Mouse (Mus musculus) MN1 (cell line): ENCODE data around the gene Aspm.

ENCODE experiments used
- DNase-seq: peaks from one replicate; pipeline ENCODE4 v3.0.0-alpha.2; 2016; ENCODE audit warnings: low spot score

Gene Aspm

DNA sequence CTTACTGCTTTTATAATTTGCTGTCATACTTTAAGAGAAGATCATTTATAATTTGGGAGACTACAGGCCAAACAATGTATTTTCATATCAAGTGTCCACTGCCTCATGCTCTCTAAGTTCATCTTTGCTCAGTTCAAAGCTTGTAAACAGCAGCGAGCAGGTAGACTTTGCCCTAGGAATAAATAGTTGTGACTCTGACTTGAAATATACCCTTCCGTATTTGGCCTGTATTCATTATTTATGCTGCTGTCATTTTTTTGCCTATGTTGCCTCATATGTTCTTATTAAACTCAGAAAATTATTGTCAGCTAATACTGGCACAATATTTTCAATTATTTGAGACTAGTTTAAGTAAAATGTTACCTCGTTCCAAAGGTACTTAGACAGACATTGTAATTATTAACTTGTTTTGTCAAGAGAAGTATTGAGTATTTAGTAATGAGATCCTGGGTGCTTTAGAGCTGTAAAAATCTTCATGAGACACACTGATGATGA, 46.7 kb downstream of the Aspm start, which contains the start of gene F13b:
TSS of gene F13b (plus strand) at position 445 of the 495 bp plus-strand sequence.
- DNase-seq: no peak

DNA sequence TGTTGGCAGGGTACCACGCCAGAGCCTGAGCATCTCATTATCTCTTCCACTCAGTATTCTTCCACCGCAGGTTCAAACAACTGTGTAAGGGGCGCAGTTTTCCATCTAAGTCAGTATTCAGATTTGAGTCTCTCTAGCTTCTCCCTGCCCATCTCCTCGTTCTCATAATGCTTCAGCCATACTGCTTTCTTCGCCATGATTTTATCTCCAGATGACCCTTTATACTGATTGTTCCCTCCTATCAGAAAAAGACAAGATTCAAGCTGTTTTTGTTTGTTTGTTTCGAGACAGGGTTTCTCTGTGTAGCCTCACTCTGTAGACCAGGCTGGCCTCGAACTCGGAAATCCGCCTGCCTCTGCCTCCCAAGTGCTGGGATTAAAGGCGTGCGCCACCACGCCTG, 60.0 kb downstream of the Aspm start:
- no peak for DNase-seq
